Mouse (Mus musculus) kidney, postnatal 4 days (tissue): ENCODE measurements around the gene Ddah2.

Experiments
- DNase-seq, 2 experiments: peaks; one replicate each; pipeline ENCODE4 v3.0.0; 2021; ENCODE audit warnings: mixed read lengths in 2 of 2

Ddah2 gene

GRCm38 (mm10) chr17:35105740-35106389 is 47.0 kb downstream of the Ddah2 start:
- DNase-seq, result peak; percentile 69 to 82

GRCm38 (mm10) chr17:35106522-35106921 is 47.7 kb downstream of the Ddah2 start:
- no peak for DNase-seq

- DNase-seq, result no peak
These were observed 49.3 kb downstream of the Ddah2 start, which contains the start of gene Ly6g5c for GRCm38 (mm10) chr17:35108097-35108496. Gene Ly6g5c (plus strand): TSS chr17:35108279.
